Mouse (Mus musculus) forelimb bud, embryonic 11.5 days (tissue): ENCODE data around the gene Zc3hav1.

ENCODE experiments used
- DNase-seq: peaks from one replicate; pipeline ENCODE4 v3.0.0-alpha.2; 2012; ENCODE audit warnings: low read depth, low spot score

The Zc3hav1 gene

GRCm38 (mm10) chr6:38297580-38298245 lies 56.7 kb downstream of the Zc3hav1 start:
- DNase-seq = no peak

- no peak for DNase-seq
These were observed 60.7 kb downstream of the Zc3hav1 start for GRCm38 (mm10) chr6:38293708-38294107.

DNA sequence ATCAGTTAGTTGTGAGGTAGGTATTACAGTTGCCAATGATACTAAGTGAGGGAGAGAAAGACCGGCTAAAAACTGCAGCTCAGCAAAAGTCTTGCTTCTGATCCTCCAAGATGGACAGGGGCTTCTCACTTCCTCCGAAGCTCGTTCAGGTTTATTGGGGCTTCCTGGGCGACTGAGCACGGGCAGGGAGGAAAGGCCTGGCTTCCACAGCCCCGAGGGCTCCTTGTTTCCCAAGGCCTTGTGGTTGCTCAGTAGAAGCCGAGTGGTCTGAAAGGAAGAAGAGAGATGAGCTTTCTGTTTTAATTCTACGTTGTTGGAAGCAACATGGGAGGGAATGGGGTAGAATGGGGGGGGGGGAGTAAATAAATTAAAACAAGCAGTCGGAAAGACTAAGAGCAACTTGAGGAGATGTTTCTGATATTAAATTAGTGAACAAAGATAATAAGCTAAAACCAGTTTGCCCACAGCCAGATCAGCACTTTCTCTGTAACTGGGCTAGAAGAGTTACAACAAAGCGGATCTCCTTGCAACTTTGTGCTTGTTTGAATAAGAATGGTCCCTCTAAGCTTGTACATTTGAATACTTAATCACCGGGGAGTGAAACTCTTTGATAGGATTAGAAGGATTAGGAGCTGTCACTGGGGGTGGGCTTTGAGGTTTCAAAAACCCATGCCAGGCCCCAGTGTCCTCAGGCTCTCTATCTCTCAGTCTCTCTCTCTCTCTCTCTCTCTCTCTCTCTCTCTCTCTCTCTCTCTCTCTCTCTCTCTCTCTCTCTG lies 61.3 kb downstream of the Zc3hav1 start:
- no peak for DNase-seq

DNA sequence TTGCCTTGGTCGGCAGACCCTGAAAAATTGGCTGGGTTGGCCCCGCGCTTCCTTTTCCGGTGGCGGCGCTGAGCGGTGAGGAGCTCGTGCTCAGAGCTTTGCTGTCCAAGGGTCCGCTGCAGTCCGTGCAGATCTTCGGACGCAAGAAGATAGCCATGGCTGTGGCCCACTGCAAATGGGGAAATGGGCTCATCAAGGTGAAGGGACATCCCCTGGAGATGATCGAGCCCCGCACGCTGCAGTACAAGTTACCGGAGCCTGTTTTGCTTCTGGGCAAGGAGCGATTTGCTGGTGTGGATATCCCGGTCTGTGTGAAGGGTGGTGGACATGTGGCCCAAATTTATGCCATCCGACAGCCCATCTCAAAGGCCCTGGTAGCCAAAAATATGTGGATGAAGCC lies 70.0 kb downstream of the Zc3hav1 start:
- DNase-seq = no peak

DNA sequence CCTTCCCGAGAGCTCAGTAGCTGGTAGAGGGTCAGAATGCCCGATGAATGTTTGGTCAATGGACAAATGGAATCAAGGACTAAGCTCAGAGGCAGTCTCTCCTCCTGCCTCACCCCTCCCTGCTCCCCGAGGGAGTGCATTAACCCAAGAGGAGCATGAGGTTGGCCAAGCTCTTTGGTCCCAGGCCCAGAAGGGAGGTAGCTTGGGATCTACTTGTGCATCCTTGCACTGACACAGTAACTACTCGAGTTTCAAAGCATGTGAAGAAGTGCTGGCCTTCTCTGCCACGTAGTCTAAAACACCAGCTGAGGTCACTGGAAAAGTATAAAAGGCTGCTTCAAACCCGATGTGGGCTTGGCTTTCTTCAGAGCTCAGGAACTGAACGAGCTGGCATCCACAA lies 89.9 kb downstream of the Zc3hav1 start:
- no peak for DNase-seq

DNA sequence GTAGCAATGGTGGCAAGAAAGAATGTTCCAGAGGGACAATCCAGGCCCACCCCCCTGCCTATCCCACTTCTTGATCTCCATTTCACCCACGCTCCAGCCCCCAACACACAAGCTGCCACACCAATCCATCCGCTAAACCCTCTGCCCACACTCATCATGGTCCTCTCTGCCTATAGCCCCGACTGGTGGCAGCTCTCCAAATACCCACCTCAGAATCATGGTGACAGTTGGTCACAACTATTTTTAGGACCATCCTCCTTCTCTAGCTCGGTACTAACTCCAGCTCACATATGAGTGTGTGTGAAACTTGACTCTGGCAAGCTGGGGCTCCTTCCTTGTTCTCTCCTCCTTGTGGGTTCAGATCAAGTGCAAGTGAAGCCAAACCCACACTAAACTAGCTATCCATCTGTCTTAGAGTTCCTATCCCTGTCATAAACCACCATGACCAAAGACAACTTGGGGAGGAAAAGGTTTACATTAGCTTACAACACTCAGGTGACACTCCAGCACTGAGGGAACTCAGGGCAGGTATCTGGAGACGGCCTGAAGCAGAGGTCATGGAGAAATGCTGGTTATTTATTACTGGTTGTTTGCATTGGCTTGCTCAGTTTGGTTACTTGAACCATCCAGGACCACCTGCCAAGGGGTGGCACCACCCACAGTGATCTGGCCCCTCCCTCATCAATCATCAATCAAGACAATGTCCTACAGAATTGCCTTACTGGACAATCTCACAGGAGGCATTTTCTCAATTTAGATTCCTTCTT lies 90.8 kb downstream of the Zc3hav1 start:
- DNase-seq = no peak

- no peak for DNase-seq
These were observed 92.5 kb downstream of the Zc3hav1 start for GRCm38 (mm10) chr6:38261877-38262276.

DNA sequence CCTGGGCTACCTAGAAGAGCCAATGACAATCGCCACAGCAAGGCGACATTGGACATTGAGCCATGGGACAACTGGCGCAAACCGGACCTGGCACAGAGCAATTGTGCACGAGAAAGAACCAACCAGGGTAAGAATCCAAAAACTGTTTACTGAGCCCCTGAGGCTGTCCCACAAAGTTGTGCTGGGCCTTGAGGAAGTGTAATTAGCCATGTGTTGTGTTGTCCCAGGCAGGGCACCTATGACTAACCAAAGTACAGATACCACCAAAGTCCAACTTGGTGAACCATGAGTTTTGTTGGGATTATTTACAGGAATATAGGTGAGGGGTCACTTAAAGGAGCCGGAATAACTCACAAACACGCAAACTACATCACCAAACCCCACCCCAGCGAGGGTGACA lies 96.9 kb downstream of the Zc3hav1 start:
- no peak for DNase-seq

- DNase-seq = no peak
These were observed 97.6 kb downstream of the Zc3hav1 start for GRCm38 (mm10) chr6:38256793-38257192.

DNA sequence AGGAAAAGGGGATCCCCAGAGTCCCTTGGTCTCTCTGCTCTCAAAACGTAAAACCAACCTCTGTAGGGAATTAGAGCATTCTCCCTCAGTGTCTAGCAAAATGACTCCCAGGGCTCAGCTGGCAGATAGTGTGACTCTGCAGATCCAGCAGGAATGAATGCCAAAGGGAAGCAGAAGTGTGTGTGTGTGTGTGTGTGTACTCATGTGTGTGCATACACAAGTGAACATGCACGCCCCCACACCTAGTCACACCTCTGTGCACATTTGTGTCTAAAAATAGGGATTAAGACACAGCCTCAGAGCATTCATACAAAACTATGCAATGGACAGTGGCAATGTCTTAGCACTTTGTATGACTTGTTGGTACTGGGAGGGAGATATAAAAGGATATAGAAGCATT lies 98.6 kb downstream of the Zc3hav1 start:
- DNase-seq = no peak
